Mouse (Mus musculus) kidney, postnatal 10 days (tissue): ENCODE results near the gene Kcnab3.

Experiments
- DNase-seq: peaks from one replicate; pipeline ENCODE4 v3.0.0; 2021; ENCODE audit warnings: mixed read lengths

The Kcnab3 gene

GRCm38 (mm10) chr11:69332713-69333253 lies 6.7 kb downstream of the Kcnab3 start:
- DNase-seq, result peak; percentile 62

DNA sequence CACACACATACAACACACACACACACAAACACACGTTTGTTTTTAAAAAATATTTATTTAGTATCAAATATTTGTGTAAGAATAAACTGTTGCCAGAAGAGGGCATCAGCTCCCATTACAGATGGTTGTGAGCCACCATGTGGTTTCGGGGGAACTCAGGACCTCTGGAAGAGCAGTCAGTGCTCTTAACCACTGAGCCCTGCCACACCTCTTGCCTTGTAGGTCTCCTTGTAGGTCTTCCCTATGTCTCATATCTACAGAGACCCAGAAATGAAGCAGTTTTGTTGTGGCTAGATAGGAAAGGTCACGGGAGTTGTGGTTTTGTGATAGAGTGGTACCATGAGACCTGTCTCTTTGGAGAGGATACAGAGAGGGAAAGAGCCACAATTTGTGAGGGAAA lies 7.9 kb downstream of the Kcnab3 start:
- no peak for DNase-seq

DNA sequence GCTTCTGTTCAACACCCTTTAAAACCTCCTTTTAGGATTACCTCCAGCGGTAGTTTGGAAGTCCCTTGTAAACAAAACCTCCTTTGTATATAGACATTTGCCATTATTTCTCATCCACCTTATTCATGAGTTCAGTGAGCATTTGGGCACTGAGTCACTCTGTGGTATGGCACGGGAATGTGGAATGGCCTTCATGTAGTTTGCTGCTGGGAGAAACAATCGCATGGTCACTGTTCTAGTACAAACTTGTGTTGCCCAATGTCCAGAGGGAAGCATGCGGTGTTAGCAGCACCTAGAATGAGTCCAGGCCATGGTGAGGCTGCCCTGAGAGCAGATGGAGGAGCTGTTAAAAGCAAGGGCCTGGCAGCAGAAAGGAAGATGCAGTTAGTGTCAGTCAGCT lies 8.7 kb downstream of the Kcnab3 start:
- DNase-seq, result no peak

DNA sequence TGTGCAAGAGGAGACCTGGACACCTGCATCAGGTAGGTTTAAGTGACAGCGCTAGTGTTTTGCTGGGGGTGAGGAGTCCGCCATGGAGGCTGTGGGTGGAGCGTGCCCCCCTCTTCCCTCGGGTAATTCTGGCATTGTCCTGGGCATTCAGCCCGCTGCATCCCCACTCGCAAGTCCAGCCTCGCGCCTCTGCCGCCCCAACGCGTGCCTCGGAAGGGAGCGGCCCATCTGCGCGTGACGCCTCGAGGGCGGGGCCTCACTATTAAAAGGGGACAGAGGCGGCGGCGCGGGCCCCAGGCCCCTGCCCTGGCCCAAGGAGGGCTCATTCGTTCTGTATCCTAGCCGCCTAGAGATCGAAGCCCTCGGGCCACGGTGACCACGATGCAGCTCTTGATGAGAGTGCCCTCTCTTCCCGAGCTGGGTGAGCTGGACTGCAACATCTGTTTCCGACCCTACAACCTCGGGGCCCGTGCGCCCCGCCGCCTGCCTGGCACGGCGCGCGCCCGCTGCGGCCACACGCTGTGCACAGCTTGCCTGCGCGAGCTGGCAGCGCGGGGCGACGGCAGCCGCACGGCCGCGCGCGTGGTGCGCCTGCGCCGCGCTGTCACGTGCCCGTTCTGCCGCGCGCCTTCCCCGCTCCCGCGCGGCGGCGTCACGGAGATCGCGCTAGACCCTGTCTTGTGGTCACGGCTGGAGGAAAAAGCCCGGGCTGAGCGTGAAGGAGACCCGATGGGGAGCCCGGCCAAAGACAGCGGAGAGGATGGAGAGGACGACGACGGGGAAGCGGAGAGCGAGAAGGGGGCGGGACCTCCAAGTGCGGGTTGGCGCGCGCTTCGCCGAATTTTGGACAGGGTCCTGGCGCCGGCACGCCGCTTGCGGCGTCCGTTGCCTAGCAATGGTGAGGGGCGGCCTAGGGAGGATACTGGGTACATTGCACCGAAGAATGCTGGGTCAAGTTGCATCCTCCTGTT lies 14.4 kb downstream of the Kcnab3 start, which contains the start of gene Rnf227:
Gene Rnf227, plus strand, starts transcription at position 301 of the 971 bp plus-strand sequence.
- peak; percentile 83 for DNase-seq

DNA sequence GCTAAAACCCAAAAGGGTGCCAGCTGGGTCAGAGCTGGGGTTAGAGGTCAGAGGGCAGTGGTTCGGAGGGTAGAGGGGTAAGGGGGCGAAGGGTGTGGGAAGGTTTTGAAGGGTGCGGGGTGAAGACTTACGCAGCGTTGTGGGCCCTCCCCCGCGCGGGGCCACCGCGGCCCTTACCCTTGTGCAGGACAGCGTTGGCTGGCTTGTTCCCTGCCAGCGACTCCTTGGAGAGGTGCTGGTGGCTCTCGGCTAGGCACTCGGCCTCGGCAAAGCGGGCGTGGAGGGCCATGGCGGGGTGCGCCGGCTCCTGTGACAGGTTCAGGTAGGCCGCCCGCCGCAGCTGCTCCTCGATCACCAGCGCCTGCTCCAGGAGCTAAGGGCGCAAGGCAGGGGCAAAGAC lies 20.4 kb downstream of the Kcnab3 start:
- no peak for DNase-seq

GRCm38 (mm10) chr11:69356544-69356943 lies 30.5 kb downstream of the Kcnab3 start:
- no peak for DNase-seq

DNA sequence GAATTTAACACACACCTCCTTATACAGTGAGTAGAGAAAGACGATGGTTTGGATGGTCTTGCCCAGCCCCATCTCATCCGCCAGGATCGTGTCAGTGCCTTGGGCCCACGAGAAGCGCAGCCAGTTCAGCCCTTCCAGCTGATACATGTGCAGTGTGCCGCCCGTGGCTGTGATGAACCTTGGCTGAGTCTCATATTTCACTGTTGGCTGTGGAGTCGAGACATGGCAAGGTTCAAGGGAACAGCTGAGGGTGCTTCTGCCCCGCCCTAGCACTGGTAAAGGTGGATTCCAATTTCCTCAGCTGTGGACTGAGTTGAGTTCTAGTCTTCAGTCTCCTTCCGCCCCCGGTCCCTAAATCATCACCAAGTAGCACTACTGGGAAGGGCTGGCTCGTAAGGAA lies 31.6 kb downstream of the Kcnab3 start:
- DNase-seq, result no peak

GRCm38 (mm10) chr11:69362021-69362420 lies 36.0 kb downstream of the Kcnab3 start:
- DNase-seq, result no peak

- no peak for DNase-seq
Measured at GRCm38 (mm10) chr11:69362479-69362878, 36.4 kb downstream of the Kcnab3 start.

DNA sequence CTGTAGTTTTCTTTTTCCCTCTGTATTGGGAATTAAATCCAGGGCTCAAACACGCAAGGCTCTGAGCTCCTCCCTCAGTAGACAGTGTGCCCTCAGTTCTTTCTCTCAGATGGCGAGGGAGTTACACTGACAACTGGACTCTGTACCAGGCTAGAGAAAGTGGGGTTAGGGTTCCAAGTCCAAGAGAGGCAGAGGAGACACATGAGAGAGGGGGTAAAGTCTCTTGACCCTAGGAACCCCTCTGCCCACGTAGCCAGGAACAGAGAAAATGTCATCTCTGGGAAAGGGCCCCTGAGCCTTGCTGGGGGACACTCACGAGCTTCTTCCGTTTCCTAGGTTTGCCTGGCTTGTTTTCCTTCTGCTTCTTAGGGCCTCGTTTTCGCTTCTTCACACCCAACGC lies 38.3 kb downstream of the Kcnab3 start:
- peak; percentile 43 for DNase-seq

GRCm38 (mm10) chr11:69364910-69365309 lies 38.9 kb downstream of the Kcnab3 start:
- DNase-seq, result peak; percentile 97

DNA sequence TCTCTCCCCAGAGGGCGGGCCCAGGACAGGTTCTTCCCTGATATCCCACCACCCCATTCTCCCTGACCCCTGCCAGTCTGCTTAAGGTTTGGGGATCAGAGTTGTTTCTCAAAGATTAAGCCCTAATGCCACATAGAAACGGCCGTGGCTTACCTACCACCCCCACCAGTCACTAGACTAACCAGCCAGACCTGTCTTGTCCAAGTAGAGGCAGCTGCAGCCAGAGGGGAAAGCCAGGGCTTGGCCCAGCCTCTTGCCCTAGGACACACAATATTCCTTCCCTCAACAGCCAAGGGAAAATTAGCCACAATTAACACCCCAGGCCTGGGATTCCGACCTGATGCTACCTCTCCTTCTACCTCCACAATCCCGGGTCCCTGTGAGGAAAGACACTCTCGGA lies 39.7 kb downstream of the Kcnab3 start:
- no peak for DNase-seq

DNA sequence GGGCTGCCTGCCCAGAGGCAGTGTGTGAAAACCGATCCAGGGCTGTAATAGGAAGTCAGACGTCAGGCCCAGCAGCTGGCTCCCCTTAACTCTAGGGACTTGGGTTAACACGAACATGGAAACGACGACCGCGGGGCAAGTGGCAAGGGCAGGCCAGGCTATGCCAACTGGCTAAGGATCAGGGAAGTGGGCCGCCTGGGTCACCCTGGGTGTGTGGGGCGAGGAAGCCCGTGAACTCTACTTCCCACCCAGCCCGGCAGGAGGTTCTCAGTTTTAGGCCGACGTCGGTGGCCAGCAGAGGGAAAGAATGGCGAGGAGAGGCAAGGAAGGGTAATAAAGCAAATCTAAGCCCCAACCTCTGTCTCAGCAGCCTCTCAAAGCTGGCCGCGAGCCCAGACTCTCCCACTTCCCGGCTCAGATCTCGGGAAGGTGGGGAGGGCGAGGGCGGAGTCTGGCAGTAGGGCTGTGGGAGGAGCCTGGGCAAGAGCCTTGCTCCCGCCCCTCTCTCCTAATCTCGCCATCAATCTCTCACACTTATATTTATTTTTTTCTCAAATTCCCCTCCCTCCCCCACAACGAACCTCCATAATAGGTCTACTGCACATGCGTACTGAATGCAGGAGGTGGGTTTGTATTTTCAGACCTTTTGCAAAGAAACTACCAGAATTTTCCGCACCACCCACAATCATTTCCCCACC lies 40.2 kb downstream of the Kcnab3 start:
- DNase-seq, result peak; percentile 100

DNA sequence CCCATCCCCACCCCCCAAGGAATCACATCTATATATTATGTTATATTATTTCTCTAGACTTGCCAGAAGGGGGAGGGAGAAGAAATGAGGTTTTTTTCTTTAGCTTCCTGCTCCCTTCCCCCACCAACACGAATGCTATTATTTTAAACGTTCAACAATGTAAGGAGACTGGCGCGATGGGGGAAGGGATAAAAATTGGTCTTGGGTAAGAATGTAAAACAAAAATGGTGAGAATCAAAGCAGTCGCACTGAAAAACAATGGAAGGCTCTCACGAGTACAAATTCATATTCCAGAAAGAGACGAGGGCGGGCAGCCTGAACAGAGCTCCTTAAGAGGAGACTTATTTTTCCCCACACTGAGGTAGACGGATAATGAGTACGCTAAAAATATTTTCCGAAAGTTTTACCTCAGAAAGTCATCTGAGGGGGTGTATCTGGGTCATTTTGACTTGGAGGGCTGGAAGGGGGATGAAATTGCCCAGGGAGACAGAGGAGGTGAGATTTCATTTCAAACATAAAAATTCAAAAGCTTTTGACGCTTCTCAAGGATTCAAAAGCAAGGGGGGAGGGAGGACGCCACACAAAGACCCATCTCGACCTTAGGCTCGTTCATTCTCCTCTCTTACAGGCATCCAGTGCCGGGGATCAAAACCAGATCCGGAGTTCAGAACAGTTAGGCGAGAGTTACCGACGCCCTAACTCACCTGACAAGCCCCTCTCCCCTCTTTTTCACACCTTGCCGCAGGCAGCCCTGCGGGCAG lies 41.0 kb downstream of the Kcnab3 start:
- DNase-seq, result peak; percentile 49

GRCm38 (mm10) chr11:69367616-69368355 lies 41.7 kb downstream of the Kcnab3 start:
- DNase-seq, result no peak

- peak; percentile 80 for DNase-seq
Measured at GRCm38 (mm10) chr11:69368356-69369214, 42.5 kb downstream of the Kcnab3 start.

DNA sequence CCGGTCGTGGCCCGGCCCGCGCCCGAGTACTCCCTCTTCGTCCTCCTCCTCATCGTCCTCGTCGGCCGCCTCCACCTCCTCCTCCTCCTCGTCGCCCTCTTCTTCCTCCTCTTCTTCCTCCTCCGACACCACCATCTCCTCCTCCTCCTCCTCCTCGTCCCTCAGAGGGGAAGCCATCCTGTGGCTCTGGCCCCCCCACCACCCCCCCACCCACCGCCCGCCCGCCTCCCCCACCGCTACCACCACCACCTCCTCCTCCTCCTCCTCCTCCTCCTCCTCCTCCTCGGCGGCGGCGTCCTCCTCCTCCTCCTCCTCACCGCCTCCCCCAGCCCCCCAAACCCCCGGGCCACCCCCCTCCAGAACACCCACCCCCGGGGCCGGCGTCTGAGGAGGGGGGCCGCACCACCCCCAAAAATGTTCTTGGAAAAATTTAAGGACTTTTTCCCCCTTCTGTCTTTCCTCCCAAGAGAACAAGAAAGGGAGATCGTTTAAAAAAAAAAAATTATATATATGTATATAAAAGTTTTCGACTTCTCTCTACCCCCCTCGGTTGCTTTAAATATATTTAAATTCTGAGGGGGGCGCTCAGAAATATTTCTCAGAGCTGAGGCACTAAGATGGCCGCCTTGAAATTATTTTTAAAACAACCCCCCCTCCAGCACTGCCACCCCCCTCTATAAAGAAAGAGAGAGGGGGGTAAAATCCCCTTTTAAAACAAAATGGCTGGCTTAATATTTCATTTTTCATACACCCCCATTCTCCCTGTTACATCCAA lies 43.3 kb downstream of the Kcnab3 start, which contains the start of gene Chd3:
Gene Chd3, minus strand, starts transcription at position 192 of the 775 bp plus-strand sequence.
- DNase-seq, result no peak

GRCm38 (mm10) chr11:69369990-69370816 lies 44.1 kb downstream of the Kcnab3 start:
- no peak for DNase-seq

- no peak for DNase-seq
Measured at GRCm38 (mm10) chr11:69370817-69371215, 44.8 kb downstream of the Kcnab3 start.
